Mouse (Mus musculus): ENCODE data around the gene Kctd4.

DNA sequence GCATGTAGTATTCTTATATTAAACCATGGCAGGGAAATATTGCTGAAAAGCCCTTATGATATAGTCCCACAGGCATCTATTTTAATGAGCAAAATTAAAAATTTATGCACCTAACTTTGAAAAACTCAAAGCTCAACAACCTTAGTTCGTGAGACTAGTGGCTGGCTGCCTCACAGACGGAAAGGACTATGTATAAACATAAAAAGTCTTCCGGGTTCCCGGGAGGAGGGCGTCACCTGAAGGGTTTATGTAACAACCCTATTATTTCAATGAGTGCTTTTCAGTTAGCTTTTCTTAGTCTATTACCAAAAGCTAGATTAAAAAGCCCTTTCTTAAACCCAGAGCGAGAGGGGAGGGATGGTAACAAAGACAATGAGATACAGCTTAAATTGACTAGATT, 42.8 kb upstream of the Kctd4 start:
- TF ChIP-seq CTCF (conservative IDR thresholded peaks at IDR 0.05; ENCODE audit: insufficient read depth, insufficient read length, low read depth, low read length) (no peak), POLR2A (IDR thresholded peaks at IDR 0.05; ENCODE audit: low read depth, low read length) (no peak)

All from kidney, adult 2 months (tissue).